In the genomic region with DNA sequence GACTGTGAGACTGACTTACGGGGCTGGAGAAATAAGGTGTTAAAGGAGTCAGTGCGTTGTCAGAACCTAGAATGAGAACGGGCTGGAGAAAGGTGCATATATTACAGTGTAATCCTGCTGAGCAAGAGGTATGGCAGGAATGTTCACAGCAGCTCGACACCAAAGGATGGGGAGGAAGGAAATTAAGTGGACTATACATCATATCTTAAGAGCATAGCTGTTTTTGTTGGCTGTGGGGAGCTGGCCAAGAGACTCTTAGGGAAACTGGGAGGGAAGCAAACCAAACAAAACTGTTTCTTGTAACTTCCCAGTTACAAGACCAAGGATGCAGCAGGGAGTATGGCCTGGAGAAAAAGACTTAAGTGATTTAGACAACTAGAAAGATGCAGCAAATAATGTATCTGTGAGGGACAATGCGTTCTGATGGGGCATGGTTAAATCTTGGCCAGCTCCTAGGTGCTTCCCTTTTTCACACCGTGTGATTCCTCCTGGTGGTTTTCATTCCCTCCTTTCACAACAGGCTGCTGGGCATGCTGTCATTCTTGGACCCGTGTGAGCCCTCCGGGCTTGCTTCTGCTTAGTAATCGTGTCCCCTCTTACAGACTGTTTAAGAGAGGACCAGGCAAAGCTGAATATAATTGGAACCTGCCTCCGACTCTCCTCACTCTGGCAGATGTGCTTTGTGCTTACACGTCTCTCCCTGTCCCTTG, we compare ENCODE assay signal across 8 mouse cellular contexts. TPM values are rescaled to one million over a fixed set of nuclear protein-coding genes. Genes with fewer than 3 reads are reported as not detected.
A peak's percentile ranks its signal among the peaks of the same experiment; 100 is the strongest.
DNase-seq lines count a peak whose midpoint lies in the region; ATAC-seq and TF ChIP-seq lines count a peak whose summit lies in the region.

No protein-coding gene starts in this region.

- H3K4me1 ChIP-seq in MEL (ENCODE audit: control insufficient read depth in 1 of 2, insufficient read depth in 2 of 2, low read length in 2 of 2) = peaks cover 2 to 19% of the 10 kb centered on the region in 2 experiments; a peak in 3 of 4 replicates
- H3K4me1 ChIP-seq in heart, embryonic 10.5 days = peaks cover 37% of the 10 kb centered on the region
- peaks cover 24% of the 10 kb centered on the region for H3K4me1 ChIP-seq in liver, embryonic 13.5 days (replicated peaks)

- no peaks in the 10 kb centered on the region for H3K9me3 ChIP-seq in MEL (replicated peaks; ENCODE audit: insufficient read depth, low read length)
- H3K9me3 ChIP-seq in heart, embryonic 10.5 days = no peaks in the 10 kb centered on the region
- no peaks in the 10 kb centered on the region for H3K9me3 ChIP-seq in liver, embryonic 13.5 days (replicated peaks)

- 34% methylated on average over 11 of the region's 11 CpGs for WGBS in heart, embryonic 10.5 days
- 46% methylated on average over 11 of the region's 11 CpGs for WGBS in liver, embryonic 13.5 days (ENCODE audit: insufficient replicate concordance)

- peak; percentile 23 for DNase-seq in embryo, embryonic 9.5 days (ENCODE audit: extremely low spot score)
- DNase-seq in embryo, embryonic 11 days = no peak
- DNase-seq in MEL (ENCODE audit: low read depth, low spot score) = no peak
- DNase-seq in heart, embryonic 10.5 days (ENCODE audit: low spot score) = no peak
- no peak for DNase-seq in liver, embryonic 13.5 days
- DNase-seq in spleen, postnatal 36 days (ENCODE audit: low spot score in 2 of 2) = no peak
- no peak for DNase-seq in right cerebral cortex, postnatal 4 days
- DNase-seq in ovary, postnatal 36 days (ENCODE audit: low spot score) = no peak

- no peak for TF ChIP-seq RAD21 in MEL (IDR thresholded peaks at IDR 0.05; ENCODE audit: low read depth, low read length)

- peak overlapping the region; percentile 33; the same call in 1 of the 2 replicates for H3K9ac ChIP-seq in MEL (ENCODE audit: control insufficient read depth, low read depth, low read length, poor library complexity, severe bottlenecking)
- H3K9ac ChIP-seq in liver, embryonic 13.5 days = no peak overlapping the region

- H3K4me3 ChIP-seq in MEL (ENCODE audit: control insufficient read depth in 1 of 2, insufficient read depth in 1 of 2, low read depth in 2 of 2, low read length in 2 of 2) = peak overlapping the region; percentile 13 to 40; a peak in 2 of 4 replicates
- H3K4me3 ChIP-seq in heart, embryonic 10.5 days = peak overlapping the region; percentile 42
- H3K4me3 ChIP-seq in liver, embryonic 13.5 days (replicated peaks) = no peak overlapping the region

- peaks cover 0 to 13% of the 10 kb centered on the region in 2 experiments; a peak in 2 of 4 replicates for H3K36me3 ChIP-seq in MEL (ENCODE audit: control insufficient read depth in 1 of 2, insufficient read depth in 2 of 2, low read length in 2 of 2)
- H3K36me3 ChIP-seq in heart, embryonic 10.5 days = 0 out of 2 replicates have a peak, but pooled peaks cover under 1% of the 10 kb centered on the region
- H3K36me3 ChIP-seq in liver, embryonic 13.5 days = no peaks in the 10 kb centered on the region

- TF ChIP-seq EP300 in MEL (IDR thresholded peaks at IDR 0.05; ENCODE audit: low read depth in 1 of 2, low read length in 2 of 2) = no peak

- no peak overlapping the region for H3K27ac ChIP-seq in MEL (ENCODE audit: control insufficient read depth, low read depth, low read length)
- peak overlapping the region; percentile 76 for H3K27ac ChIP-seq in heart, embryonic 10.5 days
- H3K27ac ChIP-seq in liver, embryonic 13.5 days = no peak overlapping the region

- H3K27me3 ChIP-seq in MEL (ENCODE audit: control insufficient read depth in 1 of 2, insufficient read depth in 2 of 2, low read length in 2 of 2) = no peaks in the 10 kb centered on the region
- H3K27me3 ChIP-seq in heart, embryonic 10.5 days (ENCODE audit: insufficient read depth, poor library complexity, severe bottlenecking) = no peaks in the 10 kb centered on the region
- H3K27me3 ChIP-seq in liver, embryonic 13.5 days = no peaks in the 10 kb centered on the region

- no peak for TF ChIP-seq CTCF in MEL (IDR thresholded peaks at IDR 0.05 in 2 of 3, conservative IDR thresholded peaks at IDR 0.05 in 1 of 3; ENCODE audit: control insufficient read depth in 1 of 3, insufficient read depth in 1 of 3, low read depth in 2 of 3, low read length in 3 of 3, poor library complexity in 1 of 3, severe bottlenecking in 1 of 3)

- no peak for TF ChIP-seq POLR2A in MEL (IDR thresholded peaks at IDR 0.05; ENCODE audit: control insufficient read depth in 1 of 2, insufficient read depth in 1 of 2, low read depth in 1 of 2, low read length in 2 of 2, poor library complexity in 1 of 2)

- H3K4me2 ChIP-seq in liver, embryonic 13.5 days = peak overlapping the region; percentile 37; the same call in 1 of the 2 replicates

- peaks cover 12% of the 10 kb centered on the region for H3K79me2 ChIP-seq in MEL (ENCODE audit: control insufficient read depth, insufficient read depth, low read length, poor library complexity)

- no peak for ATAC-seq in liver, embryonic 13.5 days (ENCODE audit: low read depth)

TF ChIP-seq in MEL, 35 proteins besides CTCF, POLR2A, EP300 and RAD21:
- TF ChIP-seq POLR2AphosphoS2 (IDR thresholded peaks at IDR 0.05; ENCODE audit: low read length) (no peak), USF1 (IDR thresholded peaks at IDR 0.05; ENCODE audit: low read depth, low read length) (no peak), JUND (IDR thresholded peaks at IDR 0.05; ENCODE audit: low read depth, low read length) (no peak), ZKSCAN1 (IDR thresholded peaks at IDR 0.05; ENCODE audit: low read depth, low read length) (no peak), MYB (IDR thresholded peaks at IDR 0.05; ENCODE audit: low read depth, low read length) (no peak), ETS1 (IDR thresholded peaks at IDR 0.05; ENCODE audit: low read depth, low read length) (no peak), MEF2A (IDR thresholded peaks at IDR 0.05; ENCODE audit: extremely low read depth, insufficient replicate concordance, low read depth, low read length, poor library complexity, severe bottlenecking) (no peak), E2F4 (IDR thresholded peaks at IDR 0.05; ENCODE audit: borderline replicate concordance, low read depth, low read length) (no peak), ZNF384 (IDR thresholded peaks at IDR 0.05; ENCODE audit: low read depth, low read length) (no peak), ZC3H11A (IDR thresholded peaks at IDR 0.05; ENCODE audit: low read depth, low read length) (no peak), CHD2 (IDR thresholded peaks at IDR 0.05; ENCODE audit: low read length) (no peak), TCF12 (IDR thresholded peaks at IDR 0.05; ENCODE audit: low read depth, low read length) (no peak), HCFC1 (IDR thresholded peaks at IDR 0.05; ENCODE audit: low read depth, low read length) (no peak), MYC (IDR thresholded peaks at IDR 0.05; ENCODE audit: low read depth, low read length) (no peak), KAT2A (conservative IDR thresholded peaks at IDR 0.05; ENCODE audit: low read depth, low read length) (no peak), NRF1 (IDR thresholded peaks at IDR 0.05; ENCODE audit: insufficient read depth, low read depth, low read length, poor library complexity, severe bottlenecking) (no peak)

RNA-seq across cellular contexts. Expression of a gene that starts 2.9 kb away (rescaled TPM):
- not detected in 2 replicates for total RNA-seq in MEL (2012; rRNA removed)
- not detected for polyA plus RNA-seq in MEL (2012; ENCODE audit: insufficient read depth in 1 of 2, insufficient read length in 2 of 2, low read depth in 1 of 2, low replicate concordance in 2 of 2, missing spikeins in 1 of 2)
- not detected in 2 replicates for polyA plus RNA-seq in heart, embryonic 10.5 days (2016; fragmentation: Nextera tagmentation; extraction: Ambion mirVana)
- polyA plus RNA-seq in liver, embryonic 13.5 days (2015; fragmentation: Nextera tagmentation; extraction: Ambion mirVana) = not detected in 2 replicates

RNA-seq across cellular contexts. Expression of a gene that starts 3.1 kb away (rescaled TPM):
- total RNA-seq in MEL (2012; rRNA removed) = 187 and 225 TPM in 2 replicates
- 100 to 1,000 TPM in 1 of 2 experiments, not detected in 1; 235 TPM for polyA plus RNA-seq in MEL (2012; ENCODE audit: insufficient read depth in 1 of 2, insufficient read length in 2 of 2, low read depth in 1 of 2, low replicate concordance in 2 of 2, missing spikeins in 1 of 2)
- 471 and 587 TPM in 2 replicates for polyA plus RNA-seq in heart, embryonic 10.5 days (2016; fragmentation: Nextera tagmentation; extraction: Ambion mirVana)
- polyA plus RNA-seq in liver, embryonic 13.5 days (2015; fragmentation: Nextera tagmentation; extraction: Ambion mirVana) = 279 and 307 TPM in 2 replicates

RNA-seq across cellular contexts. Expression of a gene that starts 16.0 kb away (rescaled TPM):
- not detected in 2 replicates for total RNA-seq in MEL (2012; rRNA removed)
- not detected for polyA plus RNA-seq in MEL (2012; ENCODE audit: insufficient read depth in 1 of 2, insufficient read length in 2 of 2, low read depth in 1 of 2, low replicate concordance in 2 of 2, missing spikeins in 1 of 2)
- polyA plus RNA-seq in heart, embryonic 10.5 days (2016; fragmentation: Nextera tagmentation; extraction: Ambion mirVana) = 0.30 and 0.38 TPM in 2 replicates
- not detected in 2 replicates for polyA plus RNA-seq in liver, embryonic 13.5 days (2015; fragmentation: Nextera tagmentation; extraction: Ambion mirVana)
